Mouse (Mus musculus): ENCODE data around the gene Tnfrsf25.

The Tnfrsf25 gene

GRCm38 (mm10) chr4:152092751-152093293 is 22.9 kb upstream of the Tnfrsf25 start:
- in situ Hi-C loops (cut with MboI, MseI), result no loop called here

GRCm38 (mm10) chr4:152094233-152094632 is 21.5 kb upstream of the Tnfrsf25 start:
- in situ Hi-C loops (cut with MboI, MseI), result no loop called here

GRCm38 (mm10) chr4:152095937-152096910 is 19.5 kb upstream of the Tnfrsf25 start:
- in situ Hi-C loops (cut with MboI, MseI), result no loop called here

GRCm38 (mm10) chr4:152096927-152097326 is 18.8 kb upstream of the Tnfrsf25 start:
- in situ Hi-C loops (cut with MboI, MseI), result no loop called here

- in situ Hi-C loops (cut with MboI, MseI), result no loop called here
Observed at GRCm38 (mm10) chr4:152097911-152098799, 17.6 kb upstream of the Tnfrsf25 start.

GRCm38 (mm10) chr4:152100541-152100940 is 15.2 kb upstream of the Tnfrsf25 start:
- in situ Hi-C loops (cut with MboI, MseI), result no loop called here

GRCm38 (mm10) chr4:152101081-152101653 is 14.6 kb upstream of the Tnfrsf25 start:
- in situ Hi-C loops (cut with MboI, MseI), result no loop called here

GRCm38 (mm10) chr4:152101921-152102320 is 13.8 kb upstream of the Tnfrsf25 start:
- in situ Hi-C loops (cut with MboI, MseI), result no loop called here

GRCm38 (mm10) chr4:152103025-152103424 is 12.7 kb upstream of the Tnfrsf25 start:
- in situ Hi-C loops (cut with MboI, MseI), result no loop called here

- in situ Hi-C loops (cut with MboI, MseI), result no loop called here
Observed at GRCm38 (mm10) chr4:152106746-152107145, 9.0 kb upstream of the Tnfrsf25 start.

GRCm38 (mm10) chr4:152107493-152107892 is 8.2 kb upstream of the Tnfrsf25 start:
- in situ Hi-C loops (cut with MboI, MseI), result no loop called here

- in situ Hi-C loops (cut with MboI, MseI), result no loop called here
Observed at GRCm38 (mm10) chr4:152107971-152108509, 7.7 kb upstream of the Tnfrsf25 start.

- in situ Hi-C loops (cut with MboI, MseI), result no loop called here
Observed at GRCm38 (mm10) chr4:152108673-152109072, 7.1 kb upstream of the Tnfrsf25 start.

- in situ Hi-C loops (cut with MboI, MseI), result no loop called here
Observed at GRCm38 (mm10) chr4:152109509-152109908, 6.2 kb upstream of the Tnfrsf25 start.

- in situ Hi-C loops (cut with MboI, MseI), result no loop called here
Observed at GRCm38 (mm10) chr4:152110689-152111088, 5.0 kb upstream of the Tnfrsf25 start.

GRCm38 (mm10) chr4:152112329-152112728 is 3.4 kb upstream of the Tnfrsf25 start:
- in situ Hi-C loops (cut with MboI, MseI), result no loop called here

GRCm38 (mm10) chr4:152114080-152114479 is 1.7 kb upstream of the Tnfrsf25 start:
- in situ Hi-C loops (cut with MboI, MseI), result no loop called here

- in situ Hi-C loops (cut with MboI, MseI), result no loop called here
Observed at GRCm38 (mm10) chr4:152117538-152117937, 1.8 kb downstream of the Tnfrsf25 start.

- in situ Hi-C loops (cut with MboI, MseI), result loop anchor here (10.0 kb wide), 1 partner anchor 1205 kb away; the partner anchor contains the start of genes Park7 and Tnfrsf9
Observed at GRCm38 (mm10) chr4:152119396-152120292, 3.9 kb downstream of the Tnfrsf25 start.
